25 mouse cellular contexts compared by ENCODE assay signal in genomic region chr14:24255956-24256355, GRCm38 (mm10). TPM values are rescaled to one million over a fixed set of nuclear protein-coding genes. Genes with fewer than 3 reads are reported as not detected.
DNase-seq lines count a peak whose midpoint lies in the region; ATAC-seq lines count a peak whose summit lies in the region.
"Had no signal": no experiment of that assay in that cellular context is flagged by ENCODE, and none has a peak within 500 bp of the region (broad histone marks: within the 10 kb centered on the region; RNA-seq: fewer than 3 reads in every experiment).

No protein-coding gene starts in this region.

- no peak for DNase-seq in embryonic facial prominence, embryonic 10.5 days (ENCODE audit: low spot score)
- no peak for DNase-seq in limb, embryonic 10.5 days (ENCODE audit: low spot score)
- no peak for DNase-seq in heart, adult 9 months (ENCODE audit: low spot score in 2 of 2)
- no peak for DNase-seq in midbrain, embryonic 10.5 days (ENCODE audit: low spot score)
- DNase-seq in spleen, adult 12 weeks (ENCODE audit: low spot score) = no peak
- DNase-seq: adrenal gland, adult 8-10 months; adrenal gland, postnatal 14 days; adrenal gland, postnatal 36 days; B cell, adult 2 months; cerebellum, adult 11-12 months; cerebellum, adult 2 months; cerebellum, adult 9-10 months; cerebellum, postnatal 10 days; cerebellum, postnatal 25 days had no signal

- H3K9me3 ChIP-seq in embryonic facial prominence, embryonic 10.5 days = no peaks in the 10 kb centered on the region
- H3K9me3 ChIP-seq in limb, embryonic 10.5 days (replicated peaks) = no peaks in the 10 kb centered on the region
- H3K9me3 ChIP-seq in limb, embryonic 13.5 days = no peaks in the 10 kb centered on the region
- no peaks in the 10 kb centered on the region for H3K9me3 ChIP-seq in limb, embryonic 15.5 days
- no peaks in the 10 kb centered on the region for H3K9me3 ChIP-seq in midbrain, embryonic 10.5 days (replicated peaks)
- H3K9me3 ChIP-seq: embryonic facial prominence, embryonic 13.5 days; forebrain, embryonic 15.5 days had no signal

- 74% methylated on average over 2 of the region's 2 CpGs for WGBS in embryonic facial prominence, embryonic 10.5 days
- WGBS in limb, embryonic 10.5 days = 72% methylated on average over 2 of the region's 2 CpGs
- 17% methylated on average over 2 of the region's 2 CpGs for WGBS in limb, embryonic 13.5 days
- WGBS in limb, embryonic 15.5 days = 23% methylated on average over 2 of the region's 2 CpGs
- WGBS in midbrain, embryonic 10.5 days = 76% methylated on average over 2 of the region's 2 CpGs

- peak; percentile 46; the same call in 1 of the 2 replicates for ATAC-seq in limb, embryonic 13.5 days (ENCODE audit: low FRiP score, low read depth)
- ATAC-seq in limb, embryonic 15.5 days (ENCODE audit: insufficient number of reproducible peaks, low FRiP score, low TSS enrichment, low read depth) = no peak
- ATAC-seq: activated CD4-positive, CD25-positive, alpha-beta regulatory T cell, adult 4 months; CD4-positive, CD25-positive, alpha-beta regulatory T cell, adult 4 months; forebrain, embryonic 13.5 days; forebrain, embryonic 15.5 days; Patski had no signal

- H3K27me3 ChIP-seq in embryonic facial prominence, embryonic 10.5 days (replicated peaks; ENCODE audit: low read depth, poor library complexity, severe bottlenecking) = no peaks in the 10 kb centered on the region
- H3K27me3 ChIP-seq in limb, embryonic 10.5 days (ENCODE audit: low read depth, poor library complexity, severe bottlenecking) = no peaks in the 10 kb centered on the region
- no peaks in the 10 kb centered on the region for H3K27me3 ChIP-seq in limb, embryonic 13.5 days
- H3K27me3 ChIP-seq in limb, embryonic 15.5 days = no peaks in the 10 kb centered on the region
- peaks cover 21% of the 10 kb centered on the region; the same call in 1 of the 2 replicates for H3K27me3 ChIP-seq in midbrain, embryonic 10.5 days (ENCODE audit: low read depth, poor library complexity, severe bottlenecking)
- H3K27me3 ChIP-seq: embryonic facial prominence, embryonic 13.5 days; forebrain, embryonic 13.5 days; forebrain, embryonic 15.5 days; Patski had no signal

- H3K4me1 ChIP-seq in embryonic facial prominence, embryonic 10.5 days = peaks cover 35% of the 10 kb centered on the region
- H3K4me1 ChIP-seq in limb, embryonic 10.5 days = peaks cover 46% of the 10 kb centered on the region
- H3K4me1 ChIP-seq in limb, embryonic 13.5 days = peaks cover 51% of the 10 kb centered on the region
- H3K4me1 ChIP-seq in limb, embryonic 15.5 days = peaks cover 36% of the 10 kb centered on the region
- peaks cover 19% of the 10 kb centered on the region for H3K4me1 ChIP-seq in midbrain, embryonic 10.5 days
- H3K4me1 ChIP-seq: forebrain, embryonic 15.5 days had no signal

- no peak overlapping the region for H3K4me3 ChIP-seq in embryonic facial prominence, embryonic 10.5 days
- H3K4me3 ChIP-seq in limb, embryonic 10.5 days = no peak overlapping the region
- H3K4me3 ChIP-seq in limb, embryonic 13.5 days = peak overlapping the region; percentile 31
- H3K4me3 ChIP-seq in limb, embryonic 15.5 days = peak overlapping the region; percentile 21
- H3K4me3 ChIP-seq in midbrain, embryonic 10.5 days = no peak overlapping the region
- H3K4me3 ChIP-seq: embryonic facial prominence, embryonic 13.5 days; forebrain, embryonic 13.5 days; forebrain, embryonic 15.5 days had no signal

- 0 out of 2 replicates have a peak overlapping the region, but pooled peaks have one; percentile 13 for H3K9ac ChIP-seq in limb, embryonic 13.5 days
- no peak overlapping the region for H3K9ac ChIP-seq in limb, embryonic 15.5 days
- H3K9ac ChIP-seq: embryonic facial prominence, embryonic 13.5 days; forebrain, embryonic 13.5 days; forebrain, embryonic 15.5 days had no signal

- H3K27ac ChIP-seq in embryonic facial prominence, embryonic 10.5 days (replicated peaks) = 0 out of 2 replicates have a peak overlapping the region, but pooled peaks have one; percentile 24
- peak overlapping the region; percentile 91 for H3K27ac ChIP-seq in limb, embryonic 10.5 days
- peak overlapping the region; percentile 98 for H3K27ac ChIP-seq in limb, embryonic 13.5 days
- H3K27ac ChIP-seq in limb, embryonic 15.5 days = peak overlapping the region; percentile 92
- H3K27ac ChIP-seq in midbrain, embryonic 10.5 days (replicated peaks) = no peak overlapping the region
- H3K27ac ChIP-seq: embryonic facial prominence, embryonic 13.5 days; forebrain, embryonic 13.5 days; forebrain, embryonic 15.5 days had no signal

- H3K36me3 ChIP-seq in embryonic facial prominence, embryonic 10.5 days (replicated peaks) = no peaks in the 10 kb centered on the region
- no peaks in the 10 kb centered on the region for H3K36me3 ChIP-seq in limb, embryonic 10.5 days
- no peaks in the 10 kb centered on the region for H3K36me3 ChIP-seq in limb, embryonic 13.5 days
- H3K36me3 ChIP-seq in limb, embryonic 15.5 days = no peaks in the 10 kb centered on the region
- H3K36me3 ChIP-seq in midbrain, embryonic 10.5 days = no peaks in the 10 kb centered on the region
- H3K36me3 ChIP-seq: embryonic facial prominence, embryonic 13.5 days; forebrain, embryonic 15.5 days; G1E had no signal

- peak overlapping the region; percentile 57 for H3K4me2 ChIP-seq in limb, embryonic 13.5 days (replicated peaks)
- H3K4me2 ChIP-seq in limb, embryonic 15.5 days = peak overlapping the region; percentile 21
- H3K4me2 ChIP-seq: embryonic facial prominence, embryonic 13.5 days; forebrain, embryonic 13.5 days; forebrain, embryonic 15.5 days had no signal

RNA-seq across cellular contexts. Expression of gene Dlg5, which starts 10.2 kb away (rescaled TPM):
- 21.1 and 23.5 TPM in 2 replicates for polyA plus RNA-seq in embryonic facial prominence, embryonic 10.5 days (2016; fragmentation: Nextera tagmentation; extraction: Ambion mirVana)
- polyA plus RNA-seq in limb, embryonic 10.5 days (2016; fragmentation: Nextera tagmentation; extraction: Ambion mirVana) = 23.7 and 32.6 TPM in 2 replicates
- 30.2 and 31.5 TPM in 2 replicates for polyA plus RNA-seq in limb, embryonic 13.5 days (2015; fragmentation: Nextera tagmentation; extraction: Ambion mirVana)
- polyA plus RNA-seq in limb, embryonic 15.5 days (2015; fragmentation: Nextera tagmentation; extraction: Ambion mirVana) = 15.1 and 19.1 TPM in 2 replicates
- polyA plus RNA-seq in midbrain, embryonic 10.5 days (2016; fragmentation: Nextera tagmentation; extraction: Ambion mirVana) = 11.3 and 11.7 TPM in 2 replicates

RNA-seq across cellular contexts. Expression of gene E330034G19Rik, which starts 37.1 kb away (rescaled TPM):
- not detected in 2 replicates for polyA plus RNA-seq in embryonic facial prominence, embryonic 10.5 days (2016; fragmentation: Nextera tagmentation; extraction: Ambion mirVana)
- polyA plus RNA-seq in limb, embryonic 10.5 days (2016; fragmentation: Nextera tagmentation; extraction: Ambion mirVana) = not detected in 2 replicates
- 0.10 TPM in 1 of 2 replicates, not detected in the other for polyA plus RNA-seq in limb, embryonic 13.5 days (2015; fragmentation: Nextera tagmentation; extraction: Ambion mirVana)
- not detected in 2 replicates for polyA plus RNA-seq in limb, embryonic 15.5 days (2015; fragmentation: Nextera tagmentation; extraction: Ambion mirVana)
- not detected in 2 replicates for polyA plus RNA-seq in midbrain, embryonic 10.5 days (2016; fragmentation: Nextera tagmentation; extraction: Ambion mirVana)
- polyA plus RNA-seq: activated CD4-positive, CD25-positive, alpha-beta regulatory T cell, adult 4 months; CD4-positive, CD25-positive, alpha-beta regulatory T cell, adult 4 months; embryonic facial prominence, embryonic 11.5 days; embryonic facial prominence, embryonic 13.5 days; forebrain, embryonic 11.5 days; forebrain, embryonic 13.5 days; forebrain, embryonic 15.5 days; G1E; Patski had no signal

Comparison
In these comparisons a context has a peak if more than half of its experiments do, and no peak if none do; other contexts are left out.
1. H3K4me3 ChIP-seq: peak in limb, embryonic 13.5 days (single experiment) and limb, embryonic 15.5 days (single experiment); none in embryonic facial prominence, embryonic 10.5 days (single experiment), limb, embryonic 10.5 days (single experiment) and midbrain, embryonic 10.5 days (single experiment).